Mouse (Mus musculus) midbrain, embryonic 14.5 days (tissue): ENCODE measurements at regions not wholly inside any gene's neighbourhood (a gene's known extent, or its start where the extent isn't known, plus 50 kb on each side); places are given as distances from the start of the nearest gene placed in this dataset.
A peak's percentile ranks its signal among the peaks of the same experiment; 100 is the strongest.

Source experiments
- ATAC-seq: fragments of 200-750 bp; cut with Nextera tagmentation; 2 replicates; pipeline ENCODE4 v1.8.0; 2017; ENCODE audit warnings: moderate number of reproducible peaks, moderate library complexity; ENCODE audit not compliant: low FRiP score, low TSS enrichment
- DNase-seq: peaks from one replicate; pipeline ENCODE4 v3.0.0-alpha.2; 2015
- H3K27ac ChIP-seq: fragments of 300-500 bp; sonication (generic); replicated peaks from 2 replicates; pipeline ENCODE4 v1.5.1; 2014; ENCODE audit warnings: mild to moderate bottlenecking, low read depth, low read length, moderate library complexity
- H3K27me3 ChIP-seq: fragments of 300-500 bp; sonication (generic); 2 replicates; pipeline ENCODE4 v1.6.1; 2014; ENCODE audit warnings: low read length, control low read depth, mixed read lengths; ENCODE audit not compliant: control insufficient read depth, insufficient read depth
- H3K36me3 ChIP-seq: fragments of 300-500 bp; sonication (generic); 2 replicates; pipeline ENCODE4 v1.6.1; 2014; ENCODE audit warnings: low read length, control low read depth; ENCODE audit not compliant: control insufficient read depth, insufficient read depth
- H3K4me1 ChIP-seq: fragments of 300-500 bp; sonication (generic); 2 replicates; pipeline ENCODE4 v1.6.1; 2014; ENCODE audit warnings: mild to moderate bottlenecking, antibody characterized with exemption, low read length, control low read depth; ENCODE audit not compliant: control insufficient read depth, insufficient read depth
- H3K4me2 ChIP-seq: fragments of 300-500 bp; sonication (generic); 2 replicates; pipeline ENCODE4 v1.6.1; 2014; ENCODE audit warnings: mild to moderate bottlenecking, low read length, moderate library complexity
- H3K4me3 ChIP-seq: fragments of 300-500 bp; sonication (generic); replicated peaks from 2 replicates; pipeline ENCODE4 v1.5.1; 2014; ENCODE audit warnings: low read depth, low read length
- H3K9ac ChIP-seq: fragments of 300-500 bp; sonication (generic); replicated peaks from 2 replicates; pipeline ENCODE4 v1.6.1; 2014; ENCODE audit warnings: mild to moderate bottlenecking, low read length, moderate library complexity
- H3K9me3 ChIP-seq: fragments of 300-500 bp; sonication (generic); 2 replicates; pipeline ENCODE4 v1.6.1; 2016; ENCODE audit warnings: low read length, control low read depth, mixed read lengths; ENCODE audit not compliant: control insufficient read depth
- WGBS: fragments of 180-500 bp; shearing (Covaris S2); extraction: QIAGEN DNeasy Blood & Tissue Kit; methylation state at CpG from one replicate; pipeline ENCODE4 v1.1.7; 2014; 5-methylcytosine and 5-hydroxymethylcytosine counted together

DNA sequence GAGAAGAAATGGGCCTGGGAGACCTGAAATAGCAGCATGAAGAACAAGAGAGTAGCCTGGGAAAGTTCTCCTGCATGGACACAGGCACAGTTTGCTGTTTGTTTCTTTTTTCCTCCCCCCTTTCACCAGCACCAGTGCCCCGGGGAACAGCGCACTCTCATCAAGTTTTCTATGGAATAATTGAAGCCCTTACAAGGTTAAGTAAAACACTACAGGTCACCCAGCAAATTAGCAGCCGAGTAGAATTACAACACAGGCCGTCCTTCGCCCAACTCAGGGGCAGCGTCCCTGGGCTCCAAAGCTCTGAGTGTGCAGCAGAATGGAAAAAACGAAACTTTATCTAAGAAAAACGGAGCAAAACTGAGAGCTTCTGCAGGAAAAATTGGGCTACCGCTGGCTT, 381.6 kb upstream of the Jarid2 start:
- ATAC-seq, result no peak
- H3K4me3 ChIP-seq, result no peak overlapping the region
- H3K36me3 ChIP-seq, result no peaks in the 10 kb centered on the region
- peaks cover 8% of the 10 kb centered on the region; the same call in 1 of the 2 replicates for H3K4me1 ChIP-seq
- no peaks in the 10 kb centered on the region for H3K9me3 ChIP-seq
- H3K9ac ChIP-seq, result no peak overlapping the region
- no peaks in the 10 kb centered on the region for H3K27me3 ChIP-seq
- no peak overlapping the region for H3K4me2 ChIP-seq
- DNase-seq, result no peak
- no peak overlapping the region for H3K27ac ChIP-seq
- WGBS, result 77% methylated on average over 9 of the region's 9 CpGs

DNA sequence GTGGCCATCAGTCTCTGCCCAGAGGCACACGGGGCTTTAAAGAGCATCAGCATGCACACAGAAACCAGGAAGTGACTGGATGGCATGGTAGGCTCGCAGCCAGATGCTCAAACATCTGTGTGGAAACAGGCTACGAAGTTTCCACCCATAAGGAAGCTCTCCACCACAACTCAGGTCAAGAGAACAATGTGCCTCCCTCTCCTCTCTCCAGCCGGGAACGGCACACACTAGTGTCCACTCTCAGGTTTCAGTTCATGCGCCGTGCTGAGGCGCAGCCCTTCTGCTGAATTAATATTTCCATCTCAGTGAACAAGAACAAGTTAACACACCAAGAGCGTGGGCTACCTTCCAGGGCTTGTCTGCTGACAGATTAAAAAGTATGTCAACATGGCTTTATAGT, 375.4 kb upstream of the Jarid2 start:
- no peak overlapping the region for H3K27ac ChIP-seq
- no peak for DNase-seq
- H3K9me3 ChIP-seq, result no peaks in the 10 kb centered on the region
- H3K4me2 ChIP-seq, result no peak overlapping the region
- WGBS, result 54% methylated on average over 9 of the region's 9 CpGs
- ATAC-seq, result no peak
- 0 out of 2 replicates have a peak, but pooled peaks cover 3% of the 10 kb centered on the region for H3K27me3 ChIP-seq
- no peak overlapping the region for H3K4me3 ChIP-seq
- no peak overlapping the region for H3K9ac ChIP-seq
- peaks cover 3% of the 10 kb centered on the region; the same call in 1 of the 2 replicates for H3K4me1 ChIP-seq
- no peaks in the 10 kb centered on the region for H3K36me3 ChIP-seq

DNA sequence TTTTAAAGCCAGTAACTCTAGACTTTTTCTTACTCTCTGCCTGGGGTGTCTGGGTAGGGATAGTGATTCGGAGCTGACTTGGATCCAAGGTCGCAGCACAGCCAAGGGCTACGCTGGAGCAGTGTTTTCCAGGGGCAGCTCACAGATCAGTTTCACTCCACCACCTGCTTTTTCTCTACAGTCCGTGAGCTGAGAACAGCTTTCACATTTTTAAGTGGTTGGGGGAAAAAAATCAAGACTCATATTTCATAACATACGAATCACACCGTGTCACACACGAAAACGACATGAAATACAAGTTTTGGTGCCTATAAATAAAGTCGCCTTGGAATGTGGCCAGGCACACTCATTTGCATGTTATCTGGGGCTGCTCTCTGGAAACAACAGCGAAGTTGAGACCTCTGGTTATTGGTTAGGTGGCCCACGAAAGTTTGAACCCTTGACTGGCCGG, 373.5 kb upstream of the Jarid2 start:
- WGBS, result 77% methylated on average over 12 of the region's 12 CpGs
- Histone ChIP-seq H3K27ac (no peak overlapping the region), H3K9me3 (no peaks in the 10 kb centered on the region), H3K4me3 (no peak overlapping the region), H3K4me1 (peaks cover 5% of the 10 kb centered on the region), H3K4me2 (no peak overlapping the region), H3K27me3 (0 out of 2 replicates have a peak, but pooled peaks cover 3% of the 10 kb centered on the region), H3K36me3 (no peaks in the 10 kb centered on the region), H3K9ac (no peak overlapping the region)
- ATAC-seq, result no peak
- DNase-seq, result no peak

DNA sequence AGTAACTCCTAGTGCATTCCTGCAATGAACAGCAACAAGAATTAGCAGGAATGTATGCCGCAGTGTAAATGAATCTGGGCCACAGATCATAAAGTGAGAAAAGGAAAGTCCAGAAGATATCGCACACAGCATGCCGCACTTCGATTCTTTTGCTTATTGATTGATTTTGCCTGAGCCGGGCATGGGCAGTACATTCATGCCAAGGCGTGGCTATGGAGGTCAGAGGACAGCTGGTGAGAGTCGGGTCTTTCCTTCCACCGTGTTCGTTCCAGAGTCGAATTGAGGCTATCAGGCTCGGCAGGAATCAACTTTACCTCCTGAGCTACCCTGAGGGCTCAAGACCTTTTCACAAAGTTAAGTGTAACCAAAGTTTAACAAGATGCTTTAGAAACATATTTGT, 372.3 kb upstream of the Jarid2 start:
- peaks cover 5% of the 10 kb centered on the region for H3K4me1 ChIP-seq
- H3K36me3 ChIP-seq, result no peaks in the 10 kb centered on the region
- no peak overlapping the region for H3K9ac ChIP-seq
- H3K4me2 ChIP-seq, result no peak overlapping the region
- 0 out of 2 replicates have a peak, but pooled peaks cover 3% of the 10 kb centered on the region for H3K27me3 ChIP-seq
- 92% methylated on average over 11 of the region's 11 CpGs for WGBS
- no peaks in the 10 kb centered on the region for H3K9me3 ChIP-seq
- no peak overlapping the region for H3K27ac ChIP-seq
- no peak overlapping the region for H3K4me3 ChIP-seq
- DNase-seq (no peak), ATAC-seq (no peak)

DNA sequence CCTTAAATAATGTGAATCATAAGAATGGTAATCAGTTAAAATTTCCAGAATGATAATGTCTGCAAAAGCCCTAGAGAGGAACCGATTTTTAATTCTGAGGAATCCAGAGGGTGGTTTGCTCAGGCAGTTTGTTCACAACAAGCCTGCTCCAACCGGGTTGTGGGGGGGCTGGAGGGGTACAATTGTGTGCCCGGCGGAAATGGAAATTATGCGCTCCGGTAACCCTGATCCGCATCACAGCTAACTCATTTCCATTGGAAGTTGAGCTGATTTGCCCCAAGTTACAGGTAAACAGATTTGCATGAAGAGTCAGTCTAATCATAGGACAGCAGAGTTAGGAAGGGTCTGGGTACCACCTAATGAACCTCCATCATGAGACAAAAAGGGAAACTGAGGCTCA, 369.9 kb upstream of the Jarid2 start:
- no peaks in the 10 kb centered on the region for H3K9me3 ChIP-seq
- ATAC-seq, result no peak
- DNase-seq, result no peak
- H3K27ac ChIP-seq, result no peak overlapping the region
- H3K4me1 ChIP-seq, result peaks cover 2% of the 10 kb centered on the region
- 63% methylated on average over 7 of the region's 7 CpGs for WGBS
- no peak overlapping the region for H3K4me2 ChIP-seq
- H3K4me3 ChIP-seq, result no peak overlapping the region
- H3K9ac ChIP-seq, result no peak overlapping the region
- H3K36me3 ChIP-seq, result no peaks in the 10 kb centered on the region
- H3K27me3 ChIP-seq, result 0 out of 2 replicates have a peak, but pooled peaks cover 3% of the 10 kb centered on the region

DNA sequence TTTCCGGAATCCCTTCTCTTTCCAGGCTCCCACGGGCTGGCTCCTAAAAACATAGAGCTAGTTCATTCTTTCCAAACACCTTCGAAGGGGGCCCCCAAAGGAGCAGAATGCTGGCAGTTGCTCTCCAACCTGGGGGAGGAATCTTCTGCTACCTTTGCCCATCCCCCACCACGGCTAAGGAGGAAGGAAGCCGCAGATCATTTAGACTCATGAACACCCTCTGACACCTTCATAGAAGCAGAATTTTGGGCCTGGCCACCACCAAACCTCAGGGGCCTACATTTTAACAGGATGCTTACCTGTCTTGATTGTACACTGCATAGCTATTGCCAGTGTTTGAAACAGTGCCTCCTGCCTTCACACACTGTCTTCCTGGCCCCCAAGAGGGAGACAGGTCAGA, 369.3 kb upstream of the Jarid2 start:
- Histone ChIP-seq H3K36me3 (no peaks in the 10 kb centered on the region), H3K4me1 (peaks cover 2% of the 10 kb centered on the region), H3K4me2 (no peak overlapping the region), H3K27ac (no peak overlapping the region), H3K9ac (no peak overlapping the region), H3K9me3 (no peaks in the 10 kb centered on the region), H3K4me3 (no peak overlapping the region), H3K27me3 (0 out of 2 replicates have a peak, but pooled peaks cover 3% of the 10 kb centered on the region)
- WGBS, result 82% methylated on average over 5 of the region's 5 CpGs
- DNase-seq (no peak), ATAC-seq (no peak)

DNA sequence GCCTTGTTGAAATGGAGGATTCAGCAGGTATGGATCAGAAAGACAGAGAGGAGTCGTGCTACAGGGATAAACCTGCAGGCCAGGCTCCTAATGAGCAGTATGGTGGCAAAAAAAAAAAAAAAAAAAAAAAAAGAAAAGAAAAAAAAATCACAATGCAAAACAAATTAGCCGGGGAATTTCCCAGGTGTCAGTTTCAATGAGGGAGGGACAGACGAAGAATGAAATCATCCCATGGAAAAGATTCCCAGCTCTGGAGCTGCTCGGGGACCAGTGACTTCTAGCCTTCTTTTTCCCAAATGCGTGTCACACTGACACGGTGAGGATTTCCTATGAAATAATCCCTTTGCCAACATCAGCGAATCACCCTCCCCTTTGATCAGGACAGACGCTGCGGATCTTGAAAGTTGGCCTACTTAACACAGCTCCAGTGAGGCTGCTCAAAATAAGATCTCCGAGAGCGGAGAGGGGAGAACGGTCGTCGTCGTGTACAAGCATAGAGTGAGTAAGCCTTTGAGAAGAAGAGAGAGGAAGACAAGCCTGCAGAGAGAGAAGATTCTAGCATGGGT, 368.5 kb upstream of the Jarid2 start:
- H3K9me3 ChIP-seq, result no peaks in the 10 kb centered on the region
- 0 out of 2 replicates have a peak, but pooled peaks cover 3% of the 10 kb centered on the region for H3K27me3 ChIP-seq
- H3K36me3 ChIP-seq, result no peaks in the 10 kb centered on the region
- DNase-seq (peak; percentile 62), ATAC-seq (no peak)
- 22% methylated on average over 15 of the region's 15 CpGs for whole genome bisulfite sequencing
- H3K4me2 ChIP-seq, result no peak overlapping the region
- no peak overlapping the region for H3K27ac ChIP-seq
- no peak overlapping the region for H3K9ac ChIP-seq
- H3K4me3 ChIP-seq, result no peak overlapping the region
- H3K4me1 ChIP-seq, result peaks cover 2% of the 10 kb centered on the region

DNA sequence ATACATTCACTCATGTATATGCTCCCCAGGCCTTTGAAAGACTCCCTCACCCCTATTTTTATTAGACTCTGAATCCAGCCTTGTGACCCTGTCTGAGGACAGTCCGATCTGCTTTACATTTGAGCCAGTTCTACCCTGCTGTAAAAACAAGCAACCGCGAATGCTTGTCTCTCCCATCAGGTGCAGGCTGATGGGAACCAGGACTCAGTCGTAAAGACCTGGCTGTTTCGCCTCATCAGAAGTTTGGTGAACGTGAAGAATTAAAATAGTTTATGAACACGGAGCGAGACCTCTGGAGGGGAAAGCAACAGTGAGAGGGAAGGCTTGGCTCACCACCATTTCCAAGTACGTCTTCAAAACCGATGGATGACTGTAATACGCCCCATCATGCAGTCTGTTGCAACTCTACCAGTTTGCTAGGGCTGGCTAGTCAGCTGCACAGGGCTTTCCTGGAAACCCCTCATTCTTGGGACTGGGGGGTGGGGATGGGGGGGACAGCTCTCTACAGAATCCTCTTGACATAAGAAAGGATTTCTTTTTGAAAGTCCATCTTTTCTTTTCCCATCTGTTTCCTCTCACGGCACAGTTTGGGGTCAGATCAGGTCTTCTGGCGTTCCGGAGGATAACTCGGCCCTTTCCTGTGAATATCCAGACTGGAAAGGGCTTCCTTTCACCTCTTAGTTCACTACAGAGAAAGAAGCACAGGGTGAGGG, 366.8 kb upstream of the Jarid2 start:
- no peak for DNase-seq
- Histone ChIP-seq H3K9ac (no peak overlapping the region), H3K27ac (no peak overlapping the region), H3K4me2 (no peak overlapping the region), H3K4me1 (peaks cover 2% of the 10 kb centered on the region), H3K27me3 (no peaks in the 10 kb centered on the region), H3K36me3 (no peaks in the 10 kb centered on the region), H3K4me3 (no peak overlapping the region), H3K9me3 (no peaks in the 10 kb centered on the region)
- WGBS, result 56% methylated on average over 15 of the region's 15 CpGs
- ATAC-seq, result no peak

DNA sequence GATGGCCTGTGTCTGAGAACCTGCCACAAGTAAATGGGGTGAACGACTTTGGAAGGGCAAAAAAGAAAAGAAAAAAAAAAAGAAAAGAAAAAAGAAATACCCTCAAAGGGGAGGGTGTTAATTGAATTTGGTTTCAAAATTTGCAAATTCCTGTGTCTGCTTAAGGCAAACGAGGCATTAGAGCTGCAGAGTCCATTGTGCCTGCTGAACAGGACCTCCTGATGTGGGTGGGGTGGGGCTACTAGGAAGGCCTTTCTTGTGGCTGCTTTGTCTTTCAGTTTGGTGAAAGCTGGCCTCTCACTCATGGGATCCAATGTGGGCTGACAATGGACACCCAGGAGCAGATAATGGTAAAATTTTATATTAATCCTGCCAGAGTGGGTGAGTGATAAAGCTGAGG, 366.3 kb upstream of the Jarid2 start:
- Histone ChIP-seq H3K27me3 (no peaks in the 10 kb centered on the region), H3K36me3 (no peaks in the 10 kb centered on the region), H3K9me3 (no peaks in the 10 kb centered on the region), H3K4me3 (no peak overlapping the region), H3K4me1 (peaks cover 2% of the 10 kb centered on the region), H3K27ac (no peak overlapping the region), H3K9ac (no peak overlapping the region), H3K4me2 (no peak overlapping the region)
- WGBS, result 7% methylated on average over 2 of the region's 2 CpGs
- no peak for DNase-seq
- no peak for ATAC-seq
